Mouse (Mus musculus) midbrain, postnatal 0 days (tissue): ENCODE data around the gene Dnajb7. TPM values are rescaled to one million over a fixed set of nuclear protein-coding genes. Genes with fewer than 3 reads are reported as not detected.

Source experiments
- ATAC-seq: fragments of 200-750 bp; cut with Nextera tagmentation; 2 replicates; pipeline ENCODE4 v1.8.0; 2017; ENCODE audit warnings: moderate number of reproducible peaks, mild to moderate bottlenecking, moderate TSS enrichment, moderate library complexity; ENCODE audit not compliant: low FRiP score
- DNase-seq: peaks from one replicate; pipeline ENCODE4 v3.0.0-alpha.2; 2015; ENCODE audit warnings: low spot score
- H3K27ac ChIP-seq: fragments of 300-500 bp; sonication (generic); 2 replicates; pipeline ENCODE4 v1.5.1; 2014; ENCODE audit warnings: low read depth, mild to moderate bottlenecking, low read length, mixed read lengths
- H3K27me3 ChIP-seq: fragments of 300-500 bp; sonication (generic); 2 replicates; pipeline ENCODE4 v1.6.1; 2014; ENCODE audit warnings: low read length, control low read depth, mixed read lengths; ENCODE audit not compliant: insufficient read depth
- H3K36me3 ChIP-seq: fragments of 300-500 bp; sonication (generic); 2 replicates; pipeline ENCODE4 v1.6.1; 2014; ENCODE audit warnings: low read length, control low read depth, mixed read lengths; ENCODE audit not compliant: insufficient read depth
- H3K4me1 ChIP-seq: fragments of 300-500 bp; sonication (generic); 2 replicates; pipeline ENCODE4 v1.6.1; 2014; ENCODE audit warnings: mild to moderate bottlenecking, control low read depth, antibody characterized with exemption, low read length, mixed read lengths; ENCODE audit not compliant: insufficient read depth
- H3K4me2 ChIP-seq: fragments of 300-500 bp; sonication (generic); 2 replicates; pipeline ENCODE4 v1.6.1; 2014; ENCODE audit warnings: low read depth, mild to moderate bottlenecking, low read length, mixed read lengths; ENCODE audit not compliant: poor library complexity, severe bottlenecking
- H3K4me3 ChIP-seq: fragments of 300-500 bp; sonication (generic); 2 replicates; pipeline ENCODE4 v1.5.1; 2014; ENCODE audit warnings: low read depth, mild to moderate bottlenecking, low read length, moderate library complexity
- H3K9ac ChIP-seq: fragments of 300-500 bp; sonication (generic); replicated peaks from 2 replicates; pipeline ENCODE4 v1.6.1; 2014; ENCODE audit warnings: mild to moderate bottlenecking, low read length, moderate library complexity, mixed read lengths; ENCODE audit not compliant: poor library complexity, severe bottlenecking
- H3K9me3 ChIP-seq: fragments of 300-500 bp; sonication (generic); 2 replicates; pipeline ENCODE4 v1.6.1; 2016; ENCODE audit warnings: low read length, control low read depth
- CTCF ChIP-seq: IDR thresholded peaks from 2 replicates; pipeline ENCODE4 v1.5.1; 2016; ENCODE audit warnings: antibody characterized with exemption, mild to moderate bottlenecking
- WGBS: fragments of 180-500 bp; shearing (Covaris S2); extraction: QIAGEN DNeasy Blood & Tissue Kit; methylation state at CpG from one replicate; pipeline ENCODE4 v1.1.7; 2014; 5-methylcytosine and 5-hydroxymethylcytosine counted together
- polyA plus RNA-seq: library from polyadenylated mRNA; unstranded; fragments of >200 nt; fragmentation: Nextera tagmentation; extraction: Ambion mirVana; gene quantifications from 2 replicates; pipeline ENCODE4 v1.2.1, GENCODE M21; 2015
- total RNA-seq: library from RNA; depleted of rRNA; stranded (reverse); fragments of >200 nt; gene quantifications from 2 replicates; pipeline ENCODE4 v1.2.3, GENCODE M21; 2014; rRNA removed

Gene Dnajb7
- not detected in 2 replicates for total RNA-seq
- polyA plus RNA-seq, result 0.16 and 0.26 TPM in 2 replicates

GRCm38 (mm10) chr15:81408199-81408598 is at the start of gene Dnajb7:
Gene Dnajb7, minus strand, starts transcription at chr15:81408299.
- Histone ChIP-seq H3K36me3 (no peaks in the 10 kb centered on the region), H3K4me3 (no peak within 1 kb of the TSS), H3K27ac (no peak within 1 kb of the TSS), H3K4me2 (no peak within 1 kb of the TSS), H3K9me3 (no peaks in the 10 kb centered on the region), H3K27me3 (no peaks in the 10 kb centered on the region), H3K4me1 (no peaks in the 10 kb centered on the region), H3K9ac (no peak within 1 kb of the TSS)
- DNase-seq (no peak), ATAC-seq (no peak)
- TF ChIP-seq CTCF, result no peak
- 96% methylated on average over 1 of the region's 1 CpGs for WGBS

DNA sequence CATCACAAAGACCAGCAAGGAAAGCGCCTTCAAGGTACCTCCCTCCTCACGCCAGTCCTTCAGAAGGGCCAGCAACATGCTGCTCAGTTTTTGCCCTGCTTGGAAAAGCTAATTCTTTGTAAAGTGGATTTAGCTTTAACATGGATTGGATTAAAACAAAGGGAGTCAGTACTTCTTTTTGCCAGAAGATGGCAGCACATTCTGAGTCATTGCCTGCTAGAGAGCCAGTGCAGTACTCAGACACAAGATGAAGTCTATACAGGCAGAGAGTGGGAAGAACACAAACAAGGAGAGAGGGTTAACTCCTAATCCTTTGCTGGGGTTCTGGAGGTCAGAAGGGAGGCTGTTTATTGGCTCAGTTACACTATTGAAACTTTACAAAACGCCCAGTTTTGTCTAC is 40.4 kb upstream of the Dnajb7 start:
- no peak overlapping the region for H3K9ac ChIP-seq
- H3K9me3 ChIP-seq, result no peaks in the 10 kb centered on the region
- peak; percentile 84 for DNase-seq
- H3K27me3 ChIP-seq, result no peaks in the 10 kb centered on the region
- ATAC-seq, result no peak; the same call in 1 of the 2 replicates
- H3K4me1 ChIP-seq, result no peaks in the 10 kb centered on the region
- H3K27ac ChIP-seq, result no peak overlapping the region
- TF ChIP-seq CTCF, result peak; percentile 95
- peaks cover 7% of the 10 kb centered on the region for H3K36me3 ChIP-seq
- H3K4me3 ChIP-seq, result no peak overlapping the region
- WGBS, result 47% methylated on average over 3 of the region's 3 CpGs
- no peak overlapping the region for H3K4me2 ChIP-seq

DNA sequence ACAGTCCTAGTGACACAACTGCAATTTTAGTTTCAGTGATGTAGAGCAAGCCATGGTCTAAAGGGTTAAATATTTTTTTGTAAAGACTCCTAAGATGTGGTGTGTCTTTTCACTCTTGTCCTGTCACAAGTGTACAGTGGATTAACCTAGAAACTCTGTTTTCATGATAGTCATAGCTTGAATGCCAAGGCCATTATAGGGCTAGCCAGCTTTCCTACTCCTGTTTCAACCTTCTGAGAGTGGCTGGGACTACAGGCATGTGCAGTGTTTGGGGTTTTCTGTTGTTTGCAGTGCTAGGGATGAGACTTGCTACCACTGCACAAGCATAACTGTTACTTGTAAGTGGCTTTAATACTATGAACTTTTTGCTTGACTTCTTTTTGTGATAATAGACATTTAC is 31.1 kb upstream of the Dnajb7 start:
- ATAC-seq (no peak), DNase-seq (no peak)
- H3K4me2 ChIP-seq, result no peak overlapping the region
- TF ChIP-seq CTCF, result no peak
- no peaks in the 10 kb centered on the region for H3K27me3 ChIP-seq
- no peaks in the 10 kb centered on the region for H3K9me3 ChIP-seq
- H3K4me1 ChIP-seq, result no peaks in the 10 kb centered on the region
- no peak overlapping the region for H3K9ac ChIP-seq
- H3K4me3 ChIP-seq, result no peak overlapping the region
- H3K27ac ChIP-seq, result no peak overlapping the region
- H3K36me3 ChIP-seq, result peaks cover 3% of the 10 kb centered on the region; the same call in 1 of the 2 replicates

- ATAC-seq, result no peak
- Histone ChIP-seq H3K4me3 (no peak overlapping the region), H3K9me3 (no peaks in the 10 kb centered on the region), H3K4me1 (no peaks in the 10 kb centered on the region), H3K27me3 (no peaks in the 10 kb centered on the region), H3K9ac (no peak overlapping the region), H3K36me3 (peaks cover 3% of the 10 kb centered on the region; the same call in 1 of the 2 replicates), H3K4me2 (no peak overlapping the region), H3K27ac (no peak overlapping the region)
- WGBS, result 97% methylated on average over 1 of the region's 1 CpGs
- no peak for DNase-seq
- no peak for TF ChIP-seq CTCF
Observed at GRCm38 (mm10) chr15:81438345-81438744, 30.2 kb upstream of the Dnajb7 start.

DNA sequence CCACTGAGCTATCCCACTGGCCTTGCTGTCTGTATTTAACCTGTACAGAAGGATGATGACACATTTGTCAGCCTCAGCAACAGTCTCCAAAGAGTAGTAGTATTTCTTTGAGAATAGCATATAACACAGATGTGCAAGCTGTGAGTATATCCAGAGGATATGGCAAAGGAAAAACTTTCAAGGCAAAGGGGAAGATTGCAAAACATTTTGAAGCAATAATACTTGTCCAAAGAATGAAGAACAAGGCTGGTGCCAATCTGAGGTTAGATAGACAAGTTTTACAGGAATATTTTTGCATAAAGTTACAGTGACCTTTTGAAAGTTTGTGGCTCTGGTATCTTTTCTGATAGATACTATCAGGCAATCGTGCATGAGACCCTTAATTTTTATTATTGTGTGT is 23.1 kb upstream of the Dnajb7 start:
- peaks cover 18% of the 10 kb centered on the region for H3K36me3 ChIP-seq
- TF ChIP-seq CTCF, result no peak
- ATAC-seq, result no peak

GRCm38 (mm10) chr15:81427947-81428346 is 19.8 kb upstream of the Dnajb7 start:
- TF ChIP-seq CTCF, result no peak
- H3K4me3 ChIP-seq, result no peak overlapping the region
- H3K27ac ChIP-seq, result no peak overlapping the region
- no peaks in the 10 kb centered on the region for H3K4me1 ChIP-seq
- no peaks in the 10 kb centered on the region for H3K9me3 ChIP-seq
- no peak for ATAC-seq
- H3K36me3 ChIP-seq, result peaks cover 18% of the 10 kb centered on the region
- H3K27me3 ChIP-seq, result no peaks in the 10 kb centered on the region
- no peak for DNase-seq
- H3K4me2 ChIP-seq, result no peak overlapping the region
- H3K9ac ChIP-seq, result no peak overlapping the region
- WGBS, result 100% methylated on average over 2 of the region's 2 CpGs

More for the DNA sequence above, 23.1 kb upstream of the Dnajb7 start:
- Histone ChIP-seq H3K4me3 (no peak overlapping the region), H3K4me2 (no peak overlapping the region), H3K9me3 (no peaks in the 10 kb centered on the region), H3K27ac (no peak overlapping the region), H3K27me3 (no peaks in the 10 kb centered on the region), H3K9ac (no peak overlapping the region), H3K4me1 (no peaks in the 10 kb centered on the region)
- 84% methylated on average over 1 of the region's 1 CpGs for WGBS
- DNase-seq, result no peak
